Mouse (Mus musculus): ENCODE data around the gene Dact3.

Gene Dact3

DNA sequence AGATGAGACGGTGACA is at the start of gene Dact3:
Gene Dact3 (plus strand): TSS at position 8 of the 16 bp plus-strand sequence.
- no peak for DNase-seq (ENCODE audit: low spot score in 2 of 2)

- no peak for DNase-seq (ENCODE audit: low spot score in 2 of 2)
Measured at GRCm38 (mm10) chr7:16825785-16826184, 49.3 kb upstream of the Dact3 start.

DNA sequence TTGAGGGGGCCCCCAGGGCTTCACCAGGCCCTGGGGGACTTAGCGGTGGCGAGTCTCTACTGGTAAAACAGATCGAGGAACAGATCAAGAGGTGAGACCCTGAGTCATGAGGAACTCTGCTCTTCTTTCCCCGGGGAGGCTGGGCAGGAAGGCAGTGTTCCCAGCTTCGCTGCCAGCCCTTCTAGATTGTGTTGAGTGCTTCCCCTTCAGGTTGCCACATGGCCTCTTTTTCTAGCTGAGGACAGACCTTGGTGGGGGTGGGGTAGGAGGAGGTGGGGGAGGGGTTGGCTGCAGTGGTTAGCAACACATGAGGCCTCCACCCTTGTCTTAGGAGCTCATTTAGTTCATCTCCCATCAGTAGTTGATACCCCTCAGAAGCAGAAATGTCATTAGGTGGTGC is 48.5 kb upstream of the Dact3 start:
- DNase-seq (ENCODE audit: low spot score in 2 of 2), result no peak

- DNase-seq (ENCODE audit: low spot score in 2 of 2), result no peak
Measured at GRCm38 (mm10) chr7:16827274-16827673, 47.8 kb upstream of the Dact3 start.

- DNase-seq (ENCODE audit: low spot score in 2 of 2), result no peak
Measured at GRCm38 (mm10) chr7:16830449-16830848, 44.7 kb upstream of the Dact3 start.

DNA sequence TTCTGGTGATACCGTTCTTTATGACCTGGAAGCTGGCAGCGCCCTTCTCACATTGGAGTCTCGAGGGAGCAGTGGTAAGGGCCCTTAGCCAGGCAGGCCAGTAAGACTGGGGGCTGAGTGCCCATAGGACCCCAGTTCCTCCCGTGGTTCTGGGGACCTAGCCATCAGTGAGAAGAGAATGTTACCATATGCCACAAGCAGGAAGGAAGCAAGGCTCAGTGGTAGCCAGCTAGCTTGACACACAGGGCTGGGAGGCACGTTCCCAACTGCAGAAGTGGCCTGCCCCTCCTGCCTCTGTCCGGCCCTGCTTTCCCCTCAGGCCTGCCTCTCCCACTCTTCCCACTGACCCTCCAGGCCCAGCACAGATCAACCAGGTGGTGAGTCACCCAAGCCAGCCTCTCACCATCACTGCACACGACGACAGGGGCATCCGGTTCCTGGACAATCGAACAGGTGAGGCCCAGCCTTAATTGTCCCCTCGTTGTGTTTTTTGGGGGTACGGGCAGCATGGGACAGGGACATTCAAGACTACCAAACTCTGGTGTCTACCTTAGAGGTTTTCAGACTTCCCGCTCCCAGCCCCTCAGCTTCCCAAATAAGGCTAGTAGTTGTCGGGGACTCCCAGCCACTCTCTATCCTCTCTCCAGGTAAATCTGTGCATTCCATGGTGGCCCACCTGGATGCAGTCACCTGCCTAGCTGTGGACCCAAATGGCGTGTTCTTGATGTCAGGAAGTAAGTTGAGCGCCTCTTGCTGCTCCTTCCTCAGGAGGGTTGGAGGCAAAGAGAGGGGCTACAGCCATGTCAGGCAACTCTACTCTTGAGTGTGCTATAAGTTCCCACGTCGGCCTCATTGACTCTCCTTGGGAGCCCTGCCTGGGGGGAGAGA is 37.0 kb upstream of the Dact3 start:
- DNase-seq (ENCODE audit: low spot score in 2 of 2), result no peak

DNA sequence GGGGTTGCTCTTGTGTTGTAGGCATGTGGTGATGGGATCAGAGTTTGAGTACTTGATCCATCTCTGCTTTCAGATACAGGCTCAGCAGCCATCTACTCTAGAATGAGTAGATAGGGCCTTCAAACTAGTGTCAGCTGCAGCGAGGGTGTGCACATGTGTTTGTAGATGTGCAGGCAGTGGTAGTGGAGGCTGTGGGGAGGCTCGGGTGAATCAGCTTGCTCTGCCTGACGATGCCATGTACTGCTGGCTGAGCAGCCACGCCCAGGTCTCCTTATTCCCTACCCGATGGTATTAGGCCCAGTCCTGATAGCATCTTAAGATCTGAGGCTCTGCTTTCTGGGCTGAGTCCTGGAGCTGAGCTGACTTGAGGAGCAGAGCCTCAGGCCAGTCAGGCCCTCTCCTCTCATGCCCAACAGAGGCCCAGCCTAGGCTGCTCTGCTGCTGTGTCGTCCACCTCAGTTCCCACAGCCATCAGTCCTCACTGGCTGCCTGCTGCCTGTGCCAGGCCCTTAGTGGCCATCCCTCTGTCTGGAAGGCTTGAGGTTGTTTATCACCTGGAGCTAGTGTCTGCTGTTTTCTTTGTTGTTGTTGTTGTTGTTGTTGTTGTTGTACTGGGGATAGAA is 36.2 kb upstream of the Dact3 start:
- no peak for DNase-seq (ENCODE audit: low spot score in 2 of 2)

DNA sequence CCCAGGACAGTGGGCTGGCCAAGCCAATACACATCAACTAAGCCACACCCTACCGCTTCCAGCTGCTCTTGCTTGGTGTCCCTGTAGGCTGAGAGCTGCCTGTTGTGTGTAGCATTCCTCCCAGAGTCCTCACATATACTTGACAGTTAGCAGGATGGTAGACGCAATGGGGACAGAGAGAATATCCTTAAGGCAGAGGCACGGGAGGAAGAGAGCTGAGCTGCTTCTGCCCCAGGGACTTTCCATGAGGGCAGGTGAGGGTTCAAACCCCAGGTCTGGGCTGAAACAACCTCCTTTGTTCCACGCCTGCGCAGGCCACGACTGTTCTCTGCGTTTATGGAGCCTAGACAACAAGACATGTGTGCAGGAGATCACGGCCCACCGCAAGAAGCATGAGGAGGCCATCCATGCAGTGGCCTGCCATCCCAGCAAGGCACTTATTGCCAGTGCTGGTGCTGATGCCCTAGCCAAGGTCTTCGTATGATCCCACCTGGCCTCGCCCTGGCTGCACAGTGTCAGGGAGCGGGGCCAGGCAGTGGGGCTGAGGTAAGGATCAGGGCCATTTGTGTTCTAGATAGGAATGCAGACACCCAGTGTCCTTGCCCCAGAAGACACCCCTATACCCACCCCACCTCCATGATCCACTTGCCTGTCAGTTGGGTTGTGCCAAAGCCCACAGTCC is 35.5 kb upstream of the Dact3 start:
- no peak for DNase-seq (ENCODE audit: low spot score in 2 of 2)

GRCm38 (mm10) chr7:16840109-16840491 is 35.0 kb upstream of the Dact3 start:
- DNase-seq (ENCODE audit: low spot score in 2 of 2), result no peak

- no peak for DNase-seq (ENCODE audit: low spot score in 2 of 2)
Measured at GRCm38 (mm10) chr7:16841078-16841477, 34.0 kb upstream of the Dact3 start.

GRCm38 (mm10) chr7:16841561-16842560 is 33.3 kb upstream of the Dact3 start:
- DNase-seq (ENCODE audit: low spot score in 2 of 2), result no peak

DNA sequence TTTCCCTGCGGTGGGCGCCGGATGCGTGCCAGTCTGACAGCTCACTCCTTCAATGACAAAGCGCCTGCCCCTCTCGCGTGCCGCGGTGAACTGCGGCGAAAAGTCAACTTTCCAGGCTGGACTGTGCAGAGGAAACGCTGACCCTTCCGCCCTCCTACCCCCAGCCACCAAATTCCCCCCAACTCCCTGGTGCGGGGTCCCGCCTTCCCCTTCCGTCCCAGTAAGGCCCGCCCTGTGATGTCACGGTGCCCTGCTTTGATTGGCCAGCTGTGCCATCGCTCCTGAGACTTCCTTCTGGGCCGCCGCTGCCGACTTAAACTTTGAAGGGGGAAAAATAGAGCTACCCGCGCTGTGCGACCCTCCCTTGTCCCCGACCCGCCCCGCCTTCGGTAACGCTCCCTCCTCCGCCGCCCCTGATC is 32.5 kb upstream of the Dact3 start, which contains the start of gene Prkd2:
Gene Prkd2 (plus strand): TSS at position 258 of the 419 bp plus-strand sequence.
- DNase-seq (ENCODE audit: low spot score in 2 of 2), result peak; percentile 78 to 84

DNA sequence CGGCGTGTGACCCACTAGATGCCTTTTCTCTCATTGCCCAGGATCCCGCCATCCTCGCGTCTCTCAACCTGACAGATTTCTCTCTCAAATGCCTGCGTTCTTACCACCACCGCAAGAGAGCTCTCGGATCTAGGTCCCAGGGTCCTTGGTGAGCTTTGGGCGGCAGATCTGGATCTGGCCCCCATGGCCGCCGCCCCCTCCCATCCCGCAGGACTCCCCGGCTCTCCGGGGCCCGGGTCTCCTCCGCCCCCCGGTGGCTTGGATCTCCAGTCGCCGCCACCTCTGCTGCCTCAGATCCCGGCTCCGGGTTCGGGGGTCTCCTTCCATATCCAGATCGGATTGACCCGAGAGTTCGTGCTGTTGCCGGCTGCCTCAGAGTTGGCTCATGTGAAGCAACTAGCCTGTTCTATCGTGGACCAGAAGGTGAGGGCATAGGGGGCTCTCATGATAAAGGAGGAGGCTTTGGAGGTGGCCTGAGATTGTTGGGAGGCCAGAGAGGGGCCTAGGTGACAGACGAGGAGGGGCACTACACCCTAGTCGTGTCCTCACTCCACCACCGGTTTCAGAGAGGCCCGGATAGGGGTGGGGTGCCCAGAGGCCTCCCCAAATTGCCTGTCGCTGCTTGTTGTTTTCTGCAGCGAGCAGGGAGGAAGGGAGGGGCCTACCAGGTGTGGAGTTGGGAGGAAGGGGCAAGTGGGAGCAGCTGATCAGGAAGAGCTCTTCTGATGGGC is 31.5 kb upstream of the Dact3 start:
- DNase-seq (ENCODE audit: low spot score in 2 of 2), result no peak

DNA sequence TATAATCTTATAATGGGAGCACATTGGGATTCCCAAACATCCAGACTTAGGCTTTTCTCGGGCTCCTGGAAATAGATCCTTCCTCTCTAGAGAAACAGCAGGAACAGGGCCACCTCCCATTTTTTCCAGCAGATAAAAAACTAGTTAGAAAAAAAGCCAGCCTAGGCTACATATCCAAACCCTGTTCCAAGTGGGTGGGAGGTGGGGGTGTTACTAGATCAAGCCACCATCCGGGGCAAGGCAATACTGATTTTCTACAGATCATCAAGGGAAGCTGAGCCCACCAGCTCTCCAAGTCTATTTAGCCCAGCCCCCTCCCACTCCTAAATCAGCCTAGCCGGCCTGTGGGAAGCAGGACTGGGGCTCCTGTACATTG is 30.4 kb upstream of the Dact3 start:
- no peak for DNase-seq (ENCODE audit: low spot score in 2 of 2)

DNA sequence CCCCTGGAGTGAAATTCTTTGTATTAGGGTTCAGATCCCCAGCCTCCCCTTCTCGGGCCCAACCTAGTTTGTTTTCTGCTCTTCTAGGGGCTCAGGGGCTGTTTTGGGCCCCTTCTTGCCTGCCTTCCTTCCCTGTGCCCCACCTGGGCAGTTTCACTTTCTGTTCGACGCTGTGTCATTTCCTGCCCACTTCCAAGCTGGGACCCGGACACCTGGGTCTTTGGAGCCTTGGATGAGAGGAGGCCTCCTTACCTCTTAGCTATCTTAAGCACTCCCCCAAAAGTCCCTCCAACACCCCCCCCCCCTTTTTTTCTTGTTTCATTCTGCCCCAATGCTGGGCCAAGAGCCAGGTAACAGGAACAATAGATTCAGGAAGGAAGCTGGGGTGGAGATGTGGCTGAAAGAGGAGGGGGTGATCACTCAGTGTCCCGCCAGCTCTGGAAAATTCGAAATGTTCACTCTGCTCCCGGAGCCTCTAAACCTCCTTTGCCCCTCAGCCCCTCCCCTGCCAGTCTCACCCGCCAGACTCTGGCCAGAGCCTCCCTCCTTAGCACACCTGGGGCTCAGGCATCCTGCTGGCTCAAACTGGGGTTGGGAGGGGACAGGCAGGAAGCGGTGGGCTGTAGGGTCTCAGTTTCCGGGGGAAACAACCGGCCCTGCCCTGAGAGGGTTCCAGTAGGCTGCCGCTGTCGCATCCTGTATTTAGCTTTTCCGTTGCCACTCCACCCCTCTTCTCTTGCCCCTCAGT is 29.9 kb upstream of the Dact3 start:
- no peak for DNase-seq (ENCODE audit: low spot score in 2 of 2)

DNA sequence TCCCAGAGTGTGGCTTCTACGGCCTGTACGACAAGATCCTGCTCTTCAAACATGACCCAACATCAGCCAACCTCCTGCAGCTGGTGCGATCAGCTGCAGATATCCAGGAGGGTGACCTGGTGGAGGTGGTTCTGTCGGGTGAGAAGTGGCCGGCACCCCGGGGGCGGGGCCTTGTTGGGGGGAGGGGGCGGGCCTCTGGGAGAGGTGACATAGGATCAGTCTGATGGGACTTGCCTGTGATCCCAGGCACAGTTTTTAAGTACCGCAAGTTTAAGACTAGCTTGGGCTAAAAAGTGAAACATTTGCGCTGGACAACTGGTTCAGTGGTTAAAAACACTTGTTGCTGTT is 29.3 kb upstream of the Dact3 start:
- DNase-seq (ENCODE audit: low spot score in 2 of 2), result no peak

- no peak for DNase-seq (ENCODE audit: low spot score in 2 of 2)
Measured at GRCm38 (mm10) chr7:16846775-16847174, 28.3 kb upstream of the Dact3 start.

- DNase-seq (ENCODE audit: low spot score in 2 of 2), result no peak
Measured at GRCm38 (mm10) chr7:16847507-16847906, 27.6 kb upstream of the Dact3 start.

DNA sequence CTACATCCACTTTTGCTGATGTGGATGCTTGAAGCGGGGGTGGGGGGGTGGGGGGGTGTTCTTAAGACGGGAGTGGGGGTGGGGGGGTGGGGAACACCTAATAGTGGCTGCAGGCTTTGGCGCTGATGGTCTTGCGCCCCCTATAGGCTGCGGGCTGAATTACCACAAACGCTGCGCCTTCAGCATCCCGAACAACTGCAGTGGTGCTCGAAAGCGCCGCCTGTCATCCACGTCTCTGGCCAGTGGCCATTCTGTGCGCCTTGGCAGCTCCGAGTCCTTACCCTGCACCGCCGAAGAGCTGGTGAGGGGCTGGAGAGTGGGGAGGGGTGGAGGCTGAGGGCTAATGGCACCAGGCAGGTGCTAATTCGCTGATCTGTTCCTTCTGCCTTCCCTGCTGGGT is 26.5 kb upstream of the Dact3 start:
- peak in 1 of 2 experiments; percentile 63 for DNase-seq (ENCODE audit: low spot score in 2 of 2)

- DNase-seq (ENCODE audit: low spot score in 2 of 2), result no peak
Measured at GRCm38 (mm10) chr7:16851636-16852035, 23.5 kb upstream of the Dact3 start.

DNA sequence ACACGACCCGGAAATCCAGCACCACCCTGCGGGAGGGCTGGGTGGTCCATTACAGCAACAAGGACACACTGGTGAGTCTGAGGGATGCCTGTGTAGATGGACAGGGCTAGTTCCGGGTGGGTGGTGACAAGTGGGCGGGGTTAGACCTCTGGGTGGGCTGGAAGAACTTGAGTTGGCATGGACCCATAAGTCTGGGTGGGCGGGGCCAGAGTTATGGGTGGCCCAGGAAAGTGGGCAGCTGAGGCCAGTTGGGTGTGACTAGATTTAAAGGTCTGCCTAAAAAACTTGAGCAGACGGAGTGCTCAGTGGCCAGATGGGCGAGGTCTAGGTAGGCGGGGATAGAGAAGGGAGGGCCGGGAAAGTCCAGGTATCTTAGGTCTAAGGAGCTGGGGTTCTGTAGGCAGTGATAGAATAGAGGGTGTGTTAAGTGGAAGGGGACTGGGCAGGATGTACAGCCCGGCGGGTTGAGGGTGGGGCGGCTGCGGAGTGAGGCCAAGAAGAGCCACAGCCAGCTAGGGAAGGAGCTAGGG is 21.8 kb upstream of the Dact3 start:
- DNase-seq (ENCODE audit: low spot score in 2 of 2), result no peak
